Mouse (Mus musculus) cerebral cortex, adult 2 months (tissue): ENCODE results near the gene Hdac6.

Source experiments
- WGBS: fragments of 180-500 bp; shearing (Covaris S2); methylation state at CpG from one replicate; pipeline ENCODE4 v1.1.7; 2018; 5-methylcytosine and 5-hydroxymethylcytosine counted together

Hdac6 gene

DNA sequence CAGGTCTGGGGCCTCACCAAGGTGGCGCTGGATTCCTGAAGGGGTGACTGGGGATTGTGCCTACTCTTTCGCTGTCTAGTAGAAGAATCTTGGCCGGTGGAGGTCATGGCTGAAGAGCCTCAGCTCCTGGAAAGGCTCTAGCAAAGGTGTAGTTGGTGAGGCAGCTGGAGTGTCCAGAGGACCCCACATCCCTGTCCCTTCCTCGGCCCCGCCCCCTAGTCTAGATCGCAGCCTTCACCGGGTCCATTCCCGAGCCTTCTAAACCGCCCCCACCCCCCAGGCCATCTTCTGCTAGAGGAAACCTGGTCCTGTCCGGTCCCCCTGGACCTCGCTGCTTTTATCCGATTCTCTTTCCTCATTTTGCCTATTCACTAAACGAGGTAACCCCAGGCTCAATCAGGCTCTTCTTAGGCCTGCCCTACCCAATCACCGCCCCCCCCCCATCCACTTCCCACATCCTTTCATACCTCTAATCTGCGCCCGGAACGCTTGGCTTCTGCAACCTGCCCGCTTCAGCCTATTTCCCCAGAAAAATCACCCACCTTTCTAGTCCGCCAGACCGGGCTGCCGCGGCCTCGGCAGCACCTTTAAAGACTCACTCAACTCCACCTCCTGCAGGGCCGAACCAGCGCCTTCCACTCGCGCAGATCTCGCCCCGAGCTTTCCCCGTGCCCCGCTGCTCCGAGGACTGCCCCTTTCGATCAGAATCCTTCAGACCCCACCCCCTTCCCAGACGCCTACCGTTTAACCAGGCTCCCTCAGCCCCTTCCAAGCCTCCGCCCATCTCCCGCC is at the start of gene Hdac6:
TSS of gene Hdac6 (minus strand) at position 782 of the 792 bp plus-strand sequence.
- 2% methylated on average over 34 of the region's 37 CpGs for WGBS

DNA sequence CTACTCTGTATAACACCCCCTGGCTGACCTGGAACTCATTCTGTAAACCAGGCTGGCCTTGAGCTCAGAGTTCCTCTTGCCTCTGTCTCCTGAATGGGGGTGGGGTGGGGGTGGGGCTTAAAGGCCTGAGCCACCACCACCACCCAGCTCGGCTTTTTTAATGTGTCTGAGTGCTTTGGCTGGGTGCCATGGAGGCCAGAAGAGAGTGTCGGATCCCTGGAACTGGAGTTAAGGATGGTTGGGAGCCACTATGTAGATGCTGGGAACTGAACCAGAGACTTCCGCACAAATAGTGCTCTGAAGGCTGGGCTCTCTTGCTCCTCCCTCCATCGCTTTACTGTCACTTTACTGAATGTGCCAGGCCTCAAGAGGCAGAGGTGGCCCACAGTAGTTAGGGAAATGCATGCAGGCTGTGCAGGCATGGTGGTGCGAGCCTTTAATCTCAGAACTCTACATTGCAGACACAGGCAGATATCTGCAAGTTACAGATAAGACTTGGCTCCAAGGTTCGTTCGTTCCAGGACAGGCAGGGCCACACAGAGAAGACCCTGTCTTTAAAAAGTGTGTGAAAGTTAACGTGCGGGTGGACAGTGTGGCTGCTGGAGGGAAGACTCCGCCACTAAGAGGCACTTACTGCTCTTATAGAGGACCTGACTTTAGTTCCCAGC is 45.5 kb upstream of the Hdac6 start:
- 73% methylated on average over 10 of the region's 10 CpGs for WGBS

DNA sequence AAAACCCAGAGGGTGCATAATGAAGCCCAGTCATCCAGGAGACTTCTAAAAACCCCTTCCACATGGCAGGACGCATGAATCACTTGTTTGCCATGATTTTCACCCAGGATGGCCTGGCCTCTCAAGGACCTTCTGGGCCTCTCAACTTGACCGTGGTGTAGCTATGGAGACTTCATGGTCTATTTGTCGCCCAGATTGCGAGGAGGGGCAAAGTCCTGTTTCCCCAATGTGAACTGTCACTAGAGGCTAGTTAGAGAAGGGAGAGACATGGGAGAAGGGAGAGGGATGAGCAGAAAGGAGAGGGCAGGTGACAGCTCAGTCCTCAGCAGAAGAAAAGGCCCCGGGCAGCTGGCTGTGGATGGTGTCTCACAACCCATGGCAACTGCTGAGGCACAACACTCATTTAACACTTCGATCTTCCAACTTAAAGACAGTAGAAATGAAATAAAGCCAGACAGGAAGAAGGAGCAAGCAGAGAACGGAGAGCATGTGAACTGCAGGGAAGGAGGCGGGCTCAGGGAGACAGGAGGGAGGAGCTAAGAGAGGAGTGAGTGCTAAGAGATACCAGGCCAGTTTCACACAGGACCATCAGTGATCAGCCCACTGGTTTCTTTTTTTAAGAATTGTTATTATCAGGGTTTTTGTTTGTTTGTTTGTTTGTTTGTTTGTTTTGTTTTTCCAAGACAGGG is 44.8 kb upstream of the Hdac6 start:
- WGBS: 67% methylated on average over 8 of the region's 8 CpGs

DNA sequence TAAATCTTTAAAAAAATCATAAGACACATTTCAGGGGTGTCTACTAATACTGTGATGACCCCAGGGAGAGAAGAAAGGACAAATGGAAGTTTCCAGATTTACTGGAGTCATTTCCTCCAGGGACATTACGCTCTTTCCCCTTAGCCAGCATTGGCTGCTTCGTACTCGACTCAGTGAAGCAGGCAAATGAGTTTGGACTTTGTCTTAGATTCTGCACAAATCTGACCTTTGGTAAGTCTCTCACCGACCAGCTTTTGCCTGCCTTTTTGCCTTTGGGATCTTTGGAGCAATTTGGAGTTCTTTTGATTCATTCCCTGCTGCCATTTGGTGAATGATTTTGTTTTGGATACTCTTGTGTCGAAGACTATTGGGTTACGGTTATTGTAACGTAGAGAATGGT is 33.7 kb upstream of the Hdac6 start:
- WGBS: 89% methylated on average over 7 of the region's 7 CpGs

DNA sequence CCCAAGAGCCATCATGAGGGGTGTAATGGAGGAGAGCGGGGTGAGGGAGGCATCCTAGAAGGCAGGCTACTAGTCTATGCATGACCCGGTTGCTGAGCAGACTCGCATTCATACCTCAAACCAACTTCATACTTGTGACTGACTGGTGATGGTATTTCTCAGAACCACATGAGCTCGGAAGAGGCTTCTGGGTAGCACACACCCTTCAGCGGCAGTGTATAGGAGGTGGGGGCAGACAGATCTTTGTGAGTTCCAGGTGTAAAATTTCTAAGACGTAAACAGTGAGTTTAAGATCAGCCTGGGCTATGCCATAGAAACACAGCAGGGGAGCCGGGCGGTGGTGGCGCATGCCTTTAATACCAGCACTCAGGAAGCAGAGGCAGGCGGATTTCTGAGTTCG is 30.2 kb upstream of the Hdac6 start, which contains the start of gene Gata1:
TSS of gene Gata1 (minus strand) at position 180 of the 400 bp plus-strand sequence.
- 94% methylated on average over 11 of the region's 11 CpGs for WGBS

DNA sequence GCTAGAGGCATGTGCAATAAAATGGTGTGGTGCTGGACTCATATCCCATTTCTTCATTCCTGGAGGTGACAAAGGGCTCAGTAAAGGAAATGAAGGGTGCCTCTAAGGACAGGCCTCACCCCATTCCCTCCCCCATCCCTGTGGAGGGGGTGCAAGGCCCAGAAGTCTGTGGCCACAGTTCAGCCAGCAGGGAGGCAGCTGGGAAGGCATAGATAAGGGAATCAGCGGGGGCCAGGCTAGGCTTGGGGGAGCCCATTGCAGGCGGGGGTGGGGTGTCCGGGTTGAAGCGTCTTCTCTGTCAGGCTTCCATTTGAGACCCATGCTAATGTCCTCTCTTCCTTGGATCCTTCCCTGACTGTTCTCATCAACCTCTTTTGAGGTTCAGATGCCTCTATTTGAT is 23.6 kb upstream of the Hdac6 start:
- WGBS: 60% methylated on average over 2 of the region's 4 CpGs

DNA sequence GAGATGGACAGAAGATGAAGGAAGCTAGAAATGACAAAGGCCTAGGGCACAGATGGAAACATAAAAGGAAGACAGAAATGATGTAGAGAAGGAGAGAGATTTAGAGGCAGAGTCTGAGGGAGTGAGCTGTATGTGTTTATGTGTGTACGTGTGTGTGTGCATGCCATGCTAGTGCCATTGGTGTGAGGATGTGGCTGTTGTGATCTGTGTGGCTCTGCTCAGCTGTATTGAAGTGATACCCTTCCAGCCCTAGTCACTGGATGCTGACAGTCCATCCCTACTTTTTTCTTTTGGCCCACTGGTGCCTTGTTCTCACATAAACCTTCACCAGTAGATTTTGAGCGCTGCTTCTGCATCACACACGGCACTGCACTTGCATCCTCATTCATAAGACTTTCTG is 21.2 kb upstream of the Hdac6 start:
- 91% methylated on average over 3 of the region's 3 CpGs for WGBS

DNA sequence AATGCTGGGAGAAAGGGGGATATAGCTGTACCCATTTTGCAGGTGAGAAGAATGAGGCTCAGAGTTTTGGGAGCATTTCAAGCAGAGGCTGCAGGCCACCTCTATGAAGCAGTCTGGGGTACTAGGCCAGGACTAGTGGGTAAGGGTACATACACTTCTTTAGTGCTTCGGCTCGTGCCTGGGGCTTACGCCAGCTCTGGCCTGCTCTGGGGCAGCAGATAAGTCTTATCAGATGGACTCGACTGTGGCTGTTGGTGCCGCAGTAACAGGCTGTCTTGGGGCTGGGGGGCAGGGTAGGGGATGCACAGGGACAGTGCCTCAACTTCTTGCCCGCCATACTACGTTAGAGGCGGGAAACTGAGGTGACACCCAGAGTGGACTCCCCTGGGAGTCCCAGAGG is 20.5 kb upstream of the Hdac6 start:
- WGBS: 93% methylated on average over 8 of the region's 8 CpGs

DNA sequence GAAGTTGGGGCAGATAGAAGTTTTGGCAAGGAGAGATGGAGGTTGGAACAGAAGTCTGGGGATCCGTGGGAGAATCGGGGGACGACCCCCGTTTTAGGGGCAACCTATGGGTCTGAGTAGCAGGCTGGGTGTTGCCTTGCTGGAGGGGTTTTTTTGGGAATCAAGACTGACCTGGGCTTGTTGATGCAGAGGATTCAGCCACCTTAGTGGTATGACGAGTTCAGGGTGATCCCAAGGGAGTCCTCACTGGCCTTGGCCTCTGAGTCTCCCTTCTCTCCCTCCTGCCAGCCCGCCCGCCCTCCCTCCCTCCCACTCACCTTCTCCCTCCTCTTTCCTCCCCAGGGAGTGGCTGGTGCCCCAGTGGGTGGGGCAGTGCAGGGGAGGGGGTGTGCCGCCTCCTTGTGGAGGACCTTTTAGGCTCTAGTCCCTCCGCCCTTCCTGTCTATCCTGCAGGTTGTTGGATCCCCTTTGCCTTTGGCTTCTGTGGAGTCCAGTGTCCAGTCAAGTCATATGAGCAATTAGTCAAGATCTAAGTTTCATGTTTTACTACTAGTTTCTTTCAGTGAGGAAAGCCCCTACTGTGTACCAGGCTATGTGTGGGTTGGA is 20.0 kb upstream of the Hdac6 start:
- 94% methylated on average over 6 of the region's 9 CpGs for WGBS

DNA sequence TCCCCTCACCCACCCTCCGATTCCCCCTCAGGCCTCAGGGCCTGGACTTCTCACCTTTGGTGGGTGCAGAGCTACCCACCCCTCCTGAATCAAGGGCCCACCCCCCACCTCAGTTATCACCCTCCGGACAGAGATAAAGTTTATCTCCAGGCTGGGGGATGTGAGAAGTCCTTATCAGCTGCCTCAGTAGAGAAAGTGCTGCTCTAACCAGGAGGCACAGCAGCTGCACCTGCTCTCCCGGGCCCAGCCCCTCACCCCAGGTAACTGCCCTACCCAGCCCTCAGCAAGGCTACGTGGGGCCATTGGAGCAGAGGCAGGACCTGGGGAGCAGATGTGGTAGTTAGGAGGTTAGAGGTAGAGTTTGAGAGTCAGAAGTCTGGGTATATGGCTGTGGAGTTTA is 18.5 kb upstream of the Hdac6 start:
- WGBS: 82% methylated on average over 4 of the region's 4 CpGs

DNA sequence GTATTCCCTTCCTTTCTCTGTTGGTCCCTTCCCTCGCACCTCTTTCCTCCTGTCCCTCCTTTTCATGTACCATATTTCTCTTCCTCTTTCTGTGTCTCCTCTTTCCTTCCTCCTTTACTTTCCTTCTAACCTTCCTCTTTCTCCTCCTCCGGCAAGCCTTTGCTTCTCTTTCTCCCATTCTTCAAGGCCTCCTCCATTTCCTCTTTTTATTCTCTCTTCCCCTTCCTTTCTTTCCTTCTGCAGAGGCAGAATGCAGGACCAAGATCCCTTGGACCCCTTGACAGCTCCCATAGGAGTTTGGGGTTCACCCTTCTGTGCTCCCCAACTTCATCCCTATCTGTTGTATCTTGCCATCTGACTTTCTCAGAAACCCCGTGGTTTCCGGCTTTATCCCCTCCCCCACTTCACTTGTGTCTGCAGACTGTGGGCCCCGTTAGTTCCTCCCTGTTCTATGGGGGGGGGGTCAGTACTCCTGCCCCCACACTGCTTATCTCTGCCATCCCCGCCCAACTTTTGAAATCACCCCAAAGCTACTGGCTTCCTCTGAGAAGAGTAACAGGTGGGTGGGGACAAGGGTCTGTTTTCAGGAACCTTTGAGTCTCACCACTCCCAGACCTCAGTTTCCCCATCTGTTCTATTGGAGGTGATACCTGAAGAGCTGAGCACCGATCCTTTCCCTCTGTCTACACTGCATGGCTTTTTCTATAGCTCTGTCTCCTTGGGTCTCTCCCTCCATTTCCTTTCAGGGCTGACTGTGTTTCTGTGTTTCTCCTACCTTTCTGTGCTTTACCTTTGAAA is 16.3 kb upstream of the Hdac6 start:
- WGBS: 71% methylated on average over 7 of the region's 7 CpGs

DNA sequence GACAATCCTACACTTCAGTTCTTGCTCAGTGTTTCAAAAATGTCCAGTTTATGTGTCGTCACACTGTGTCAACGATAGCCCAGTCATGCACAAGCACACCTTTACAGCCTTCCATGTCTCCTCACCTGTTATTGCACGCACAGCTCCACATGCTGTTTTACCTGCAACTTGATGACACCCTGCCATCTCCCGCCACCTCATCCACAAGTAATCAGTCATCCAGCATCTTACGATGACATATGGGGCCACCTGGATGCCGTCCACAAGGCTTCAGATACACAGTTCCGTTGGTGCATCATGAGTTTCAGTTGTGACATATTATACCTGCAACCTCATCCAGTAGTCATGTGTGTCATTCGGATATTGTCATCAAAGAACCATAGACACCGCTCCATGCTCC is 11.2 kb upstream of the Hdac6 start:
- WGBS: 93% methylated on average over 9 of the region's 9 CpGs

DNA sequence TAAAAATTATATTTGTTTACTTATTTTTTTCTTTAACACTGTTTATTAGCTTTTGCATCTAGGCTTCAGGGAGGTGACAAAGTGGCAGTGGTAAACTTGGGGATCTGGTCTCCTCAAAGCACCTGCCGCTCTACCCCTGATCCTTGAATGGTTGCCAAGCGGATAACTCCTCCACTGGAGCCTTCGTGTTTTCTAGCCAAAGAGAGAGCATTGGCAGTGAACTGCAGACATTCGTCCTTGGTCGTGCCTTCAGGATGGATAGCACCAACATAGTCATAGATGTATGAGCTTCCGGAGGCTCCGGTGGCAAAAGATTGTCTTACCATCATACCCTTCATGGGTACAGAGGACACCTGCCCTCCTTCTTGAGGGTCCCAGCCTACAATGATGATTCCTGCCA is 2.4 kb upstream of the Hdac6 start:
- WGBS: 95% methylated on average over 7 of the region's 7 CpGs

DNA sequence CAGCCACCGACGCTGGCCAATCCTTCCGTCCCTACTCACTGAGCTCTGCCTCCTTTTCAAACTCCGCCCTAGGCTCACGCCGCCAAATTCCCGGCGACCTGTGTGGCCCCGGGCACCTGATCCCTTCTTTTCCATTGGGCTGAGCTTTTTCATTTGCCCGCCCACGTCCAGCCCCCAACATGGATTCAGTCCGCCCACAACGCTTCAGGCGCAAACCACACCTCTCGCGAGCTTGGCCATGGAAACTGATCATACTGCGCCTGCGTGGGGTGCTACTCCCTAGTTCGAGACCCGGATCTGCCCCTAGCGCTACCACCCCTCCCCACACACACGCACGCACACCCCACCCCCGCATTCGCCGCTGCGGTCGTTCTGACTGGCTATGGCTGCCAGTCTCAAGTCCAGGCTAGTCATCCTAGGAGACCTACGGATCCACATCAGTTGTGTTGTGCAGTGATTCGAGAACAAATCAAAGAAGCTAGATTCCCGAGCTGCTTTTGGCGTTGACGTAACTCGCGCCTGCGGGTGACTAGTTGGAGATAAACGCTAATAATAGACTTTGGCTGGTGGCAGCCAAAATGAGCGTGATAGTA is 307 bp upstream of the Hdac6 start:
- 7% methylated on average over 38 of the region's 38 CpGs for WGBS

DNA sequence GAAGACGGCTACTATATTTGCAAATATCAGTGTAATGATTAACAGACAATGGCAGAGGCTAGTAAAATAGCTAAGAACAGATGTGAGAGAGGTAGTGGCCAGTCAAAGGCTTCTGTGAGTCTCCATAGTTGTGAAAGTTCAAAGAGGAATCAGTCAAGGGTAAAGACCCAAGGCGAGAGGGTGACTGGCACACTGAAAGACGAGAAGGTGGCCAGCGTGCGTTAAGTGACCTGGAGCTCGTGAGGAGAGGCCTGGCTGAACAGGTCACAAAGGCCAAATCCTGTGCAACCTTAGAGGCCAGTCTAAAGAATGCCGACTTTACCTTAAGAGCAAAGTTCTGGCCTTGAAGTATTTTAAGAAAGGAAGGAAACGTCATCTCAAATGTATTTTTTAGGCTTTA is 2.1 kb downstream of the Hdac6 start:
- WGBS: 85% methylated on average over 8 of the region's 8 CpGs

DNA sequence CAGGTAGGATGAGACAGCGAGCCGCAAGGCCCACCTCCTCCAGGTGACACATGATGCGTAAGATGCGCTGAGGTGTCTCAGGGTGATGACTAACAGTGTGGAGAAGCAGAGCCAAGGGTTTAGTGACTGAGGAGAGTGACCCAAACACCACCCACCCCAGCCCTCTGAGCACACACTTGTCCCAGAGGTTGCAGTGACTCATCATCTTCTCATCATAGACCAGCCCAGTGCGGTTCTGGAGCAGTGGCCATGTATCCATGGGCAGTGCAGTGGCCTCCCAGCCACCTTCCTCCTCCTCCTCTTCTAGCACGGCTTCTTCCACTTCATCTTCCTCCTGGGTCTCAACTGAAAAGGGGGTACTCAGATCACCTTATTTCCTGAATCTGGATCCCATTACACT is 10.0 kb downstream of the Hdac6 start:
- 96% methylated on average over 6 of the region's 6 CpGs for WGBS

DNA sequence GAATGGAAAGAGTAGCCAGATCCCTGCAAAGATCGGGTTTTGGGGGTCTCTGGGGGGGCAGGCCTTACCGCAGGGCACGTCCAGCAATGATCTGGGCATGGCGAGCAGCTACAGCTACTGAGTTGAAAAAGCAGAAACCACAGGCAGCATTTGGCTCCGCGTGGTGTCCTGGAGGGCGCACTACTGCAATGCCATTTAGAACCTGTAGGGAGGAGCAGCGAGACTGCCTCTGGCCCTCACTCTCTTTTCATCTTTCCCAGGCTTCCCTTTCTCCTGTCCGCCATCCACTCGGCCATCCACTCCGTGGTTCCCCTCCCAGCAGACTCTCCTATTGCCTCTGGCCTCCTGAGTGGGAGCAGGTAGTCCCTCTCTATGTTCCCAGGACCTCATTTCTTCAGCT is 10.8 kb downstream of the Hdac6 start:
- WGBS: 74% methylated on average over 11 of the region's 11 CpGs

DNA sequence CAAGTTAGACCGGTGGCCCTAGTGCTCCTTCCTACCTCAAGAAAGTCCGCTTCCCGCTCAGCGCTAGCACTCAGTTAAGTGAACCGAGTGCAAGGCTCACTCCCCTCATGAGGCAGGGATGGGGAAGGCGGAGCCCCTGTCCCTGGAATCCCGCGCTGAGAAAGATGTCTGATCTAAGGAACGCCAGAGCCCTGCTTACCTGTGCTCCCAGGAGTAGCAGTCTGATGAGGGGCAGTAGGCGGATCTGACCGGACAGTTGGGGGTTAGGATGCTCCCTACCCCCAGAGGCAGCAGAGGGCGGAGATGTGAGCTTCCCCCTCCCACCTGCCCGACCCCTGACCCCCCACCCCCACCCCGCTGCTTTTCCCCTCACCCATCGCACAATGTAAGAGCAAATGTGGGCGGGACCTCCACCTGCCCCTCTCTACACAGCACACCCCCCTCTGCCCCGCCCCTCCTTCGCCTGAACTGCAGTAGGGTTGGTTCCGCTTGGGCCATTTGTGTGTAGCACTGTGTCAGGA is 19.4 kb downstream of the Hdac6 start, which contains the start of gene Eras:
TSS of gene Eras (minus strand) at position 338 of the 521 bp plus-strand sequence.
- WGBS: 31% methylated on average over 19 of the region's 19 CpGs

DNA sequence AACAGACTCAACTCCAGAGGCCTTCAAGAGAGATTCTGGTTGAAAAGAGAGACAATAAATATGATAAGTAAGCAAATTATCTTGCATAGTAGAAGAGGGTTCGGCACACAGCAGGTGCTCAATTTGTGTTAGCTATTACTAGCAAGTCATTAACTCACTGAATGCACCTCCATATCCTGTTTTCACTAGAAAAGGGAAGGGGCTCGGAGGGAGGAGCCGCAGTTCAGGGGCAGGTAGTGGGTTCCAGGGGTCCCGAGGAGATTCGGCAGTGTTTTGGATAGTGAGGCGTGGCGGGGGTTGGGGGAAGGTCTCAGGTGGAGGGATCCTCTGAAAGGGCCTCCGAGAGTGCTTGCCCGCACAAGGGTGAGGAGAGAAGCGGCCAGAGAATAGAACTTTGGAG is 20.6 kb downstream of the Hdac6 start:
- WGBS: 51% methylated on average over 10 of the region's 10 CpGs

DNA sequence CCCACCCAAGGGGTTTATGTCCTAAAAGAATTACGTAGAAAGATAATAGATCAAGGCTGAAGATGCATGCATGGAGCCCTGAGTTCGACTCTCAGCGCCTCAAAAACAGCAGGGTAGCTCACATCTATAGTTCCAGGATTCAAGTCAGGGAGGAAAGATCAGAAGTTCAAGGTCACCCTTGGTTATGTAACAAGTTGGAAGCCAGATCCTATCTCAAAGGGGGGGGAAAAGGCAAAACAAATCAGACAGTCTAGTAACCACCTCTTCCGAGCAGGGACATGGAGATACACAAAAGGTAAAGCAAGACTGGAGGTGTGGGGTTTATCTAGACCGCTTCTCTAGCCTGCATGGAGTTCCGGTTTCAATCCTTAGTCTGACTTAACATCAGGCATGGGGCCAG is 21.4 kb downstream of the Hdac6 start:
- WGBS: 90% methylated on average over 6 of the region's 6 CpGs

DNA sequence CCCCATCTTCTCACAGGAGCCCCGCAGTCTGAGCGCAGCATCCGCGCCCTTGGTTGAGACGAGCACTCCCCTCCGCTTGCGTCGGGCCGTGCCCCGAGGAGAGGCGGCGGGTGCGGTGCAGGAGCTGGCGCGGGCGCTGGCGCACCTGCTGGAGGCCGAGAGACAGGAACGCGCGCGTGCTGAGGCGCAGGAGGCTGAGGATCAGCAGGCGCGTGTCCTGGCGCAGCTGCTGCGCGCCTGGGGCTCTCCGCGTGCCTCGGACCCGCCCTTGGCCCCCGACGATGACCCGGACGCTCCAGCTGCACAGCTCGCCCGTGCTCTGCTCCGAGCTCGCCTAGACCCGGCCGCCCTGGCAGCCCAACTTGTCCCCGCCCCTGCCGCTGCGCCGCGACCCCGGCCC is 25.7 kb downstream of the Hdac6 start:
- WGBS: 10% methylated on average over 44 of the region's 48 CpGs
